Mouse (Mus musculus) forebrain, embryonic 15.5 days (tissue): ENCODE measurements around the gene Rsbn1. TPM values are rescaled to one million over a fixed set of nuclear protein-coding genes. Genes with fewer than 3 reads are reported as not detected.
A peak's percentile ranks its signal among the peaks of the same experiment; 100 is the strongest.

Experiments used
- ATAC-seq: fragments of 200-750 bp; cut with Nextera tagmentation; replicated peaks from 2 replicates; pipeline ENCODE4 v1.8.0; 2017; ENCODE audit warnings: mild to moderate bottlenecking, moderate TSS enrichment, moderate library complexity
- H3K27ac ChIP-seq: fragments of 300-500 bp; sonication (generic); replicated peaks from 2 replicates; pipeline ENCODE4 v1.5.1; 2015; ENCODE audit warnings: mild to moderate bottlenecking, inconsistent platforms
- H3K27me3 ChIP-seq: fragments of 300-500 bp; sonication (generic); 2 replicates; pipeline ENCODE4 v1.6.1; 2015; ENCODE audit warnings: inconsistent platforms
- H3K36me3 ChIP-seq: fragments of 300-500 bp; sonication (generic); 2 replicates; pipeline ENCODE4 v1.6.1; 2015; ENCODE audit warnings: mild to moderate bottlenecking, inconsistent platforms
- H3K4me1 ChIP-seq: fragments of 300-500 bp; sonication (generic); 2 replicates; pipeline ENCODE4 v1.6.1; 2015; ENCODE audit warnings: inconsistent platforms
- H3K4me2 ChIP-seq: fragments of 300-500 bp; sonication (generic); replicated peaks from 2 replicates; pipeline ENCODE4 v1.6.1; 2015; ENCODE audit warnings: mild to moderate bottlenecking, inconsistent platforms
- H3K4me3 ChIP-seq: fragments of 300-500 bp; sonication (generic); 2 replicates; pipeline ENCODE4 v1.5.1; 2015; ENCODE audit warnings: mild to moderate bottlenecking, inconsistent platforms
- H3K9ac ChIP-seq: fragments of 300-500 bp; sonication (generic); replicated peaks from 2 replicates; pipeline ENCODE4 v1.6.1; 2015; ENCODE audit warnings: mild to moderate bottlenecking, inconsistent platforms
- H3K9me3 ChIP-seq: fragments of 300-500 bp; sonication (generic); 2 replicates; pipeline ENCODE4 v1.6.1; 2016; ENCODE audit warnings: inconsistent platforms
- WGBS: fragments of 180-500 bp; shearing (Covaris S2); methylation state at CpG from one replicate; pipeline ENCODE4 v1.1.7; 2015; ENCODE audit warnings: mixed read lengths; 5-methylcytosine and 5-hydroxymethylcytosine counted together
- polyA plus RNA-seq: library from polyadenylated mRNA; unstranded; fragments of >200 nt; fragmentation: Nextera tagmentation; extraction: Ambion mirVana; gene quantifications from 2 replicates; pipeline ENCODE4 v1.2.1, GENCODE M21; 2015

Gene Rsbn1
- polyA plus RNA-seq, 1 experiment from 2014 or later = 27.0 TPM

GRCm38 (mm10) chr3:103913451-103913961 lies 414 bp upstream of the Rsbn1 start:
- peak overlapping the region; percentile 51 for H3K9ac ChIP-seq
- H3K9me3 ChIP-seq = no peaks in the 10 kb centered on the region
- peak overlapping the region; percentile 61 for H3K4me2 ChIP-seq
- peak; percentile 23 for ATAC-seq
- H3K4me3 ChIP-seq = peak overlapping the region; percentile 89
- 4% methylated on average over 11 of the region's 11 CpGs for WGBS
- H3K27ac ChIP-seq = peak overlapping the region; percentile 96
- no peaks in the 10 kb centered on the region for H3K27me3 ChIP-seq
- no peaks in the 10 kb centered on the region for H3K36me3 ChIP-seq
- H3K4me1 ChIP-seq = peaks cover 20% of the 10 kb centered on the region

DNA sequence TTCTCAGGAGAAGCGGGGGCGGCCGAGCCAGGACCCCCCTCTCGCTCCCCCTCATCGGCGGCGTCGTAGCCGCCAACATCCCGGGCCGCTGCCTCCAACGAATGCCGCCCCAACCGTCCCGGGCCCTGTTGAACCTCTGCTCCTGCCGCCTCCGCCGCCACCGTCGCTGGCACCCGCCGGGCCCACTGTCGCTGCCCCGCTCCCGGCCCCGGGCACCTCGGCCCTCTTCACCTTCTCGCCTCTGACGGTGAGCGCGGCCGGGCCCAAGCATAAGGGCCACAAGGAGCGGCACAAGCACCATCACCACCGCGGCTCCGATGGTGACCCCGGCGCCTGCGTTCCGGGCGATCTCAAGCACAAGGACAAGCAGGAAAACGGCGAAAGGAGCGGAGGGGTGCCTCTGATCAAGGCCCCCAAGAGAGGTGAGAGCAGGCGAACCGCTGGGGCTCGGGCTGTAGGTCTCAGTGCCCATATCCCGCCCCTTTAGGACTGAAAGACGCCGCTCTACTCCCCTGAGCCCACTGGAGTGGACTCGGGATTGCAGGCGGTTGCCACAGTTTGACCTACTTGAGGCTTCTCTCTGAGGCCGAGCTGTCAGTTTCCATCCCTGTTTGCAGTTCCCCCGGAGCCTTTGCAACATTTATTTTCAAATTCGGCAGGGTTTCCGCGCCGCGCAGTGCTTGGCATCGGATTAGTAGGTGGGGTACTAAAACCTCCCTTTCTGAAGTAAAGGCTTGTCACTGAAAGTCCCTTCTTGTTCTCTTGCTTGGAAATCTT lies 1.0 kb downstream of the Rsbn1 start:
- under 1% methylated on average over 60 of the region's 60 CpGs for WGBS
- peaks cover 20% of the 10 kb centered on the region for H3K4me1 ChIP-seq

DNA sequence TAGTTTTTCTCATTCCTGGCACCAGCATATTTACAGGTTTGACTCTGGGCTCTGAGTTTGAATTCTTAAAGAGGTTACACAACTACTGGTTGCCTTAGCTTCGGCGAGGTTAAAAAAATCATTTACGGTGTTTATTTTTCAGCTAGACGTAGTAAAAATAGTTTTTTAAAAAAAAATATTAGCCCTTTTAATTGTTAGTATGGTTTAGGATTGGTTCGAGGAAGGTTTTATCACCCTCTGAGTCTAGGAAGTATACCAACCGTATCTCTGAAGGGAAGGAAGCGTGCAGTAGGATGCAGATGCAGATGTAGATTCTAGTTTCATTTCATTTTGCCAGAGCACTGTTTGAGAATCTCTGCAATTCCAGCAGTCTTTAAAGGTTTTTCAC lies 1.6 kb downstream of the Rsbn1 start:
- 7% methylated on average over 7 of the region's 7 CpGs for WGBS
- Histone ChIP-seq H3K9ac (peak overlapping the region; percentile 96), H3K27me3 (no peaks in the 10 kb centered on the region), H3K4me3 (peak overlapping the region; percentile 89), H3K4me1 (peaks cover 20% of the 10 kb centered on the region), H3K9me3 (no peaks in the 10 kb centered on the region), H3K36me3 (no peaks in the 10 kb centered on the region), H3K4me2 (peak overlapping the region; percentile 71), H3K27ac (peak overlapping the region; percentile 96)
- ATAC-seq = no peak

More for the DNA sequence above, 1.0 kb downstream of the Rsbn1 start:
- Histone ChIP-seq H3K9ac (peak overlapping the region; percentile 96), H3K4me2 (peak overlapping the region; percentile 71), H3K36me3 (no peaks in the 10 kb centered on the region), H3K27me3 (no peaks in the 10 kb centered on the region), H3K27ac (peak overlapping the region; percentile 96), H3K4me3 (peak overlapping the region; percentile 89), H3K9me3 (no peaks in the 10 kb centered on the region)
- peak; percentile 63 for ATAC-seq

GRCm38 (mm10) chr3:103916205-103916838 lies 2.4 kb downstream of the Rsbn1 start:
- peaks cover 23% of the 10 kb centered on the region for H3K4me1 ChIP-seq
- H3K4me2 ChIP-seq = peak overlapping the region; percentile 71
- peak overlapping the region; percentile 31 for H3K9ac ChIP-seq
- peak overlapping the region; percentile 89 for H3K4me3 ChIP-seq
- H3K27ac ChIP-seq = no peak overlapping the region
- WGBS = 41% methylated on average over 5 of the region's 5 CpGs
- ATAC-seq = no peak
- no peaks in the 10 kb centered on the region for H3K27me3 ChIP-seq
- no peaks in the 10 kb centered on the region for H3K9me3 ChIP-seq
- H3K36me3 ChIP-seq = no peaks in the 10 kb centered on the region

GRCm38 (mm10) chr3:103916839-103917237 lies 2.9 kb downstream of the Rsbn1 start:
- Histone ChIP-seq H3K9me3 (no peaks in the 10 kb centered on the region), H3K27ac (no peak overlapping the region), H3K27me3 (no peaks in the 10 kb centered on the region), H3K4me2 (peak overlapping the region; percentile 71), H3K9ac (peak overlapping the region; percentile 31), H3K4me1 (peaks cover 27% of the 10 kb centered on the region), H3K36me3 (no peaks in the 10 kb centered on the region), H3K4me3 (peak overlapping the region; percentile 89)
- ATAC-seq = no peak
- 73% methylated on average over 3 of the region's 3 CpGs for WGBS

DNA sequence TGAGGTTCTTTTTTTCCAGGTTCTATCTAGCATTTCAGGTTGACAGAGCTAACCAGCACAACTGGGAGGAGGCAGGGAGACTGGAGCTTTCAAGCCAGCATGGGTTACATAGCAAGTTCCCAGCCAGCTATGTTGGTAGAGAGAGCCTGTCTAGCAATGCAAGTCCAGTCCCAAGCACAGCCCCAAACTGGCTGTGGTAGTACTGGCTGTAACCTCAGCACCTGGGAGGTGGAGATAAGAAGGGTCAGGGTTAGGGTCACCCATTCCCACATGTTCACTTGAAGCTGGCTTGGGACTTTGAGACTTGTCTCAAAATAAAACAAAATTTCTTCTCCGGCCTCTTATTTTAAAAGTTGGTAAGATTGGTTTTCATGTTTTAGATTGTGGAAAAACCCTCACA lies 6.2 kb downstream of the Rsbn1 start:
- Histone ChIP-seq H3K4me2 (no peak overlapping the region), H3K4me3 (no peak overlapping the region), H3K36me3 (no peaks in the 10 kb centered on the region), H3K9ac (no peak overlapping the region), H3K9me3 (no peaks in the 10 kb centered on the region), H3K27ac (no peak overlapping the region), H3K4me1 (peaks cover 38% of the 10 kb centered on the region), H3K27me3 (no peaks in the 10 kb centered on the region)
- ATAC-seq = no peak
- WGBS = 100% methylated on average over 1 of the region's 1 CpGs

GRCm38 (mm10) chr3:103925302-103925701 lies 11.4 kb downstream of the Rsbn1 start:
- 39% methylated on average over 3 of the region's 3 CpGs for WGBS
- Histone ChIP-seq H3K9ac (no peak overlapping the region), H3K9me3 (no peaks in the 10 kb centered on the region), H3K4me2 (no peak overlapping the region), H3K4me3 (no peak overlapping the region), H3K27me3 (no peaks in the 10 kb centered on the region), H3K27ac (peak overlapping the region; percentile 23; the same call in 1 of the 2 replicates), H3K36me3 (peaks cover 8% of the 10 kb centered on the region), H3K4me1 (peaks cover 29% of the 10 kb centered on the region)
- no peak for ATAC-seq

GRCm38 (mm10) chr3:103927511-103927910 lies 13.6 kb downstream of the Rsbn1 start:
- ATAC-seq = no peak
- no peak overlapping the region for H3K4me2 ChIP-seq
- H3K9me3 ChIP-seq = no peaks in the 10 kb centered on the region
- no peaks in the 10 kb centered on the region for H3K27me3 ChIP-seq
- WGBS = 19% methylated on average over 6 of the region's 6 CpGs
- peaks cover 19% of the 10 kb centered on the region for H3K4me1 ChIP-seq
- peaks cover 12% of the 10 kb centered on the region for H3K36me3 ChIP-seq
- H3K4me3 ChIP-seq = no peak overlapping the region
- H3K27ac ChIP-seq = 0 out of 2 replicates have a peak overlapping the region, but pooled peaks have one; percentile 11
- no peak overlapping the region for H3K9ac ChIP-seq

- Histone ChIP-seq H3K36me3 (no peaks in the 10 kb centered on the region), H3K9ac (no peak overlapping the region), H3K27me3 (no peaks in the 10 kb centered on the region), H3K9me3 (no peaks in the 10 kb centered on the region), H3K4me1 (peaks cover 19% of the 10 kb centered on the region), H3K27ac (peak overlapping the region; percentile 72), H3K4me2 (no peak overlapping the region), H3K4me3 (no peak overlapping the region)
- WGBS = 24% methylated on average over 1 of the region's 1 CpGs
- peak; percentile 96 for ATAC-seq
Measured at GRCm38 (mm10) chr3:103944794-103945562, 31.1 kb downstream of the Rsbn1 start.

DNA sequence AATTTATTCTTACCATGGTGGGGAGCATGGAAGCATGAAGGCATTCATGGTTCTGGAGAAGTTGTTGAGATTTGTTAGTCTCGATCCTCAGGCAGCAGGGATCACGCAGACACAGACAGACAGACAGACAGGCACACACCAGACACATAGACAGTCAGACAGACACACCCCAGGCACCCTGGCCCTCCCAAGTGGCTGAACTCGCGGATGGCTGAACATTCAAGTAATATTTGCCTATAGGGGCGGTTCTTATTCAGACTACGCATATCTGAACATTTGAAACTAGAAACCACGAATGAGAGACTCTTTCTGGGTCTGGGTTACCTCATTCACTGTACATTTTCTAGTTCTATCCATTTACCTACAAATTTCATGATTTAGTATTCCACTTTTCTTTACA lies 34.7 kb downstream of the Rsbn1 start:
- Histone ChIP-seq H3K9me3 (no peaks in the 10 kb centered on the region), H3K9ac (no peak overlapping the region), H3K4me3 (no peak overlapping the region), H3K27ac (no peak overlapping the region), H3K4me2 (no peak overlapping the region), H3K4me1 (peaks cover 19% of the 10 kb centered on the region), H3K27me3 (no peaks in the 10 kb centered on the region), H3K36me3 (no peaks in the 10 kb centered on the region)
- ATAC-seq = no peak
- 93% methylated on average over 7 of the region's 7 CpGs for WGBS

GRCm38 (mm10) chr3:103960622-103961021 lies 46.7 kb downstream of the Rsbn1 start:
- H3K4me2 ChIP-seq = no peak overlapping the region
- no peak overlapping the region for H3K27ac ChIP-seq
- H3K4me3 ChIP-seq = no peak overlapping the region
- no peaks in the 10 kb centered on the region for H3K9me3 ChIP-seq
- H3K4me1 ChIP-seq = no peaks in the 10 kb centered on the region
- ATAC-seq = no peak
- H3K27me3 ChIP-seq = no peaks in the 10 kb centered on the region
- H3K36me3 ChIP-seq = peaks cover 24% of the 10 kb centered on the region
- 94% methylated on average over 3 of the region's 3 CpGs for WGBS
- H3K9ac ChIP-seq = no peak overlapping the region

GRCm38 (mm10) chr3:103967231-103967630 lies 53.3 kb downstream of the Rsbn1 start:
- Histone ChIP-seq H3K9ac (peak overlapping the region; percentile 97), H3K4me2 (peak overlapping the region; percentile 78), H3K27me3 (no peaks in the 10 kb centered on the region), H3K27ac (peak overlapping the region; percentile 96), H3K9me3 (no peaks in the 10 kb centered on the region), H3K4me1 (peaks cover 30% of the 10 kb centered on the region), H3K36me3 (peaks cover 18% of the 10 kb centered on the region), H3K4me3 (peak overlapping the region; percentile 88)
- 11% methylated on average over 2 of the region's 2 CpGs for WGBS
- ATAC-seq = no peak
